Comparison of ENCODE assay signal across 8 mouse cellular contexts in genomic region chr16:31947901-31948316, GRCm38 (mm10). TPM values are rescaled to one million over a fixed set of nuclear protein-coding genes. Genes with fewer than 3 reads are reported as not detected.
DNase-seq lines count a peak whose midpoint lies in the region; ATAC-seq and TF ChIP-seq lines count a peak whose summit lies in the region.

No protein-coding gene starts in this region.

- no peaks in the 10 kb centered on the region for H3K27me3 ChIP-seq in heart, embryonic 13.5 days (replicated peaks)
- no peaks in the 10 kb centered on the region for H3K27me3 ChIP-seq in CH12.LX (replicated peaks)
- H3K27me3 ChIP-seq in embryonic facial prominence, embryonic 13.5 days, result no peaks in the 10 kb centered on the region
- H3K27me3 ChIP-seq in intestine, postnatal 0 days (replicated peaks; ENCODE audit: control insufficient read depth, insufficient read depth, low read length), result no peaks in the 10 kb centered on the region
- H3K27me3 ChIP-seq in neural tube, embryonic 15.5 days (replicated peaks), result no peaks in the 10 kb centered on the region

- peak overlapping the region; percentile 97 for H3K9ac ChIP-seq in heart, embryonic 13.5 days
- H3K9ac ChIP-seq in CH12.LX (ENCODE audit: insufficient read depth, low read depth), result peak overlapping the region; percentile 57
- H3K9ac ChIP-seq in embryonic facial prominence, embryonic 13.5 days, result peak overlapping the region; percentile 95
- peak overlapping the region; percentile 93 for H3K9ac ChIP-seq in intestine, postnatal 0 days (ENCODE audit: low read depth, low read length)
- peak overlapping the region; percentile 93 for H3K9ac ChIP-seq in neural tube, embryonic 15.5 days (replicated peaks)

- H3K79me2 ChIP-seq in CH12.LX (replicated peaks; ENCODE audit: control insufficient read depth, extremely low read depth, insufficient read depth, poor library complexity, severe bottlenecking), result peaks cover 55% of the 10 kb centered on the region

- no peak for ATAC-seq in heart, embryonic 13.5 days (ENCODE audit: extremely low read depth, insufficient number of reproducible peaks, low FRiP score, low TSS enrichment)
- ATAC-seq in embryonic facial prominence, embryonic 13.5 days (ENCODE audit: insufficient number of reproducible peaks, insufficient read depth, low FRiP score, low TSS enrichment, low read depth), result peak; percentile 46; the same call in 1 of the 2 replicates
- ATAC-seq in intestine, postnatal 0 days, result peak; percentile 55
- ATAC-seq in neural tube, embryonic 15.5 days (ENCODE audit: low FRiP score), result peak; percentile 69

- no peak for DNase-seq in heart, postnatal 4 days
- DNase-seq in CH12.LX (ENCODE audit: extremely low read depth), result no peak
- no peak for DNase-seq in retina, postnatal 1 day
- no peak for DNase-seq in urinary bladder, adult 2 months (ENCODE audit: low spot score)

- no peaks in the 10 kb centered on the region for H3K9me3 ChIP-seq in heart, embryonic 13.5 days
- no peaks in the 10 kb centered on the region for H3K9me3 ChIP-seq in CH12.LX (replicated peaks; ENCODE audit: low read length)
- H3K9me3 ChIP-seq in embryonic facial prominence, embryonic 13.5 days, result no peaks in the 10 kb centered on the region
- H3K9me3 ChIP-seq in intestine, postnatal 0 days (ENCODE audit: control insufficient read depth), result no peaks in the 10 kb centered on the region
- no peaks in the 10 kb centered on the region for H3K9me3 ChIP-seq in neural tube, embryonic 15.5 days (replicated peaks)

- TF ChIP-seq CTCF in CH12.LX (conservative IDR thresholded peaks at IDR 0.05 in 1 of 2, IDR thresholded peaks at IDR 0.05 in 1 of 2; ENCODE audit: low read depth in 2 of 2, low read length in 2 of 2), result no peak
- no peak for TF ChIP-seq CTCF in intestine, postnatal 0 days (IDR thresholded peaks at IDR 0.05; ENCODE audit: low read depth)

- peaks cover 36% of the 10 kb centered on the region for H3K36me3 ChIP-seq in heart, embryonic 13.5 days
- H3K36me3 ChIP-seq in CH12.LX (replicated peaks in 1 of 2; ENCODE audit: control insufficient read depth in 1 of 2, insufficient read depth in 1 of 2, low read length in 1 of 2), result peaks cover 9 to 58% of the 10 kb centered on the region in 2 experiments
- peaks cover 39% of the 10 kb centered on the region for H3K36me3 ChIP-seq in embryonic facial prominence, embryonic 13.5 days
- H3K36me3 ChIP-seq in intestine, postnatal 0 days (ENCODE audit: control insufficient read depth, insufficient read depth), result 0 out of 2 replicates have a peak, but pooled peaks cover 12% of the 10 kb centered on the region
- H3K36me3 ChIP-seq in neural tube, embryonic 15.5 days, result peaks cover 16% of the 10 kb centered on the region; the same call in 1 of the 2 replicates

- WGBS in heart, embryonic 13.5 days, result under 1% methylated on average over 38 of the region's 38 CpGs
- under 1% methylated on average over 38 of the region's 38 CpGs for WGBS in embryonic facial prominence, embryonic 13.5 days
- under 1% methylated on average over 38 of the region's 38 CpGs for WGBS in intestine, postnatal 0 days
- under 1% methylated on average over 38 of the region's 38 CpGs for WGBS in neural tube, embryonic 15.5 days

- in situ Hi-C loops in CH12.LX (cut with MboI; ENCODE audit: low pct_ligation_motif_present, low pct_unique_long_range_greater_than_20kb, low sequenced_read_pairs), result no loop called here

- TF ChIP-seq RAD21 in CH12.LX (IDR thresholded peaks at IDR 0.05; ENCODE audit: low read depth, low read length), result no peak

- H3K4me1 ChIP-seq in heart, embryonic 13.5 days, result peaks cover 38% of the 10 kb centered on the region
- peaks cover 9 to 57% of the 10 kb centered on the region in 2 experiments for H3K4me1 ChIP-seq in CH12.LX (ENCODE audit: control insufficient read depth in 1 of 2, insufficient read depth in 2 of 2)
- H3K4me1 ChIP-seq in embryonic facial prominence, embryonic 13.5 days, result peaks cover 33% of the 10 kb centered on the region
- 0 out of 2 replicates have a peak, but pooled peaks cover 3% of the 10 kb centered on the region for H3K4me1 ChIP-seq in intestine, postnatal 0 days (replicated peaks; ENCODE audit: control insufficient read depth, insufficient read depth, low read length)
- H3K4me1 ChIP-seq in neural tube, embryonic 15.5 days, result peaks cover 52% of the 10 kb centered on the region

- TF ChIP-seq POLR2A in CH12.LX (IDR thresholded peaks at IDR 0.05; ENCODE audit: low read depth, low read length), result no peak

- no peak for TF ChIP-seq EP300 in CH12.LX (IDR thresholded peaks at IDR 0.05; ENCODE audit: low read length)

- peak overlapping the region; percentile 96 for H3K4me2 ChIP-seq in heart, embryonic 13.5 days
- peak overlapping the region; percentile 64 for H3K4me2 ChIP-seq in CH12.LX (ENCODE audit: insufficient read depth, low read depth, poor library complexity, severe bottlenecking)
- peak overlapping the region; percentile 88 for H3K4me2 ChIP-seq in embryonic facial prominence, embryonic 13.5 days
- H3K4me2 ChIP-seq in intestine, postnatal 0 days (replicated peaks; ENCODE audit: low read depth), result peak overlapping the region; percentile 88
- H3K4me2 ChIP-seq in neural tube, embryonic 15.5 days, result peak overlapping the region; percentile 87

- H3K27ac ChIP-seq in heart, embryonic 13.5 days (replicated peaks), result peak overlapping the region; percentile 97
- peak overlapping the region; percentile 67 for H3K27ac ChIP-seq in CH12.LX (ENCODE audit: insufficient read depth, low read depth)
- H3K27ac ChIP-seq in embryonic facial prominence, embryonic 13.5 days, result peak overlapping the region; percentile 90
- peak overlapping the region; percentile 95 for H3K27ac ChIP-seq in intestine, postnatal 0 days (ENCODE audit: low read depth, low read length)
- peak overlapping the region; percentile 94 for H3K27ac ChIP-seq in neural tube, embryonic 15.5 days (replicated peaks)

- peak overlapping the region; percentile 74 for H3K4me3 ChIP-seq in heart, embryonic 13.5 days
- peak overlapping the region; percentile 87 to 94 (median 90) for H3K4me3 ChIP-seq in CH12.LX (replicated peaks in 1 of 3; ENCODE audit: low read depth in 2 of 3, low read length in 2 of 3, poor library complexity in 1 of 3)
- H3K4me3 ChIP-seq in embryonic facial prominence, embryonic 13.5 days, result peak overlapping the region; percentile 92
- peak overlapping the region; percentile 92 for H3K4me3 ChIP-seq in intestine, postnatal 0 days (ENCODE audit: low read depth, low read length)
- peak overlapping the region; percentile 93 for H3K4me3 ChIP-seq in neural tube, embryonic 15.5 days (replicated peaks)

- dilution Hi-C loops in CH12.LX (cut with MboI; ENCODE audit: extremely low pct_ligation_motif_present, extremely low pct_unique_long_range_greater_than_20kb, low sequenced_read_pairs), result no loop called here

TF ChIP-seq in CH12.LX, 34 proteins besides CTCF, POLR2A, EP300 and RAD21 (continues in another document):
- TF ChIP-seq HCFC1 (IDR thresholded peaks at IDR 0.05; ENCODE audit: low read depth, low read length) (no peak), RCOR1 (conservative IDR thresholded peaks at IDR 0.05; ENCODE audit: low read depth, low read length) (no peak), ZMIZ1 (IDR thresholded peaks at IDR 0.05; ENCODE audit: low read depth, low read length) (no peak)

RNA-seq across cellular contexts. Expression of gene 0610012G03Rik, which starts 0.4 kb away (rescaled TPM):
- 101 and 107 TPM in 2 replicates for polyA plus RNA-seq in heart, embryonic 13.5 days (2015; fragmentation: Nextera tagmentation; extraction: Ambion mirVana)
- 10 to 100 TPM; 60.4 to 66.7 TPM for total RNA-seq in heart, postnatal 4 days (2021)
- 48.0 and 50.1 TPM in 2 replicates for total RNA-seq in CH12.LX (2012; rRNA removed)
- 33.0 and 38.0 TPM in 2 replicates for total RNA-seq in CH12.LX (2014; rRNA removed)
- polyA plus RNA-seq in CH12.LX (2012; ENCODE audit: insufficient read length, low read depth), result 23.3 and 29.4 TPM in 2 replicates
- 89.1 and 94.0 TPM in 2 replicates for polyA plus RNA-seq in embryonic facial prominence, embryonic 13.5 days (2015; fragmentation: Nextera tagmentation; extraction: Ambion mirVana)
- 203 and 214 TPM in 2 replicates for polyA plus RNA-seq in intestine, postnatal 0 days (2015; fragmentation: Nextera tagmentation; extraction: Ambion mirVana)
- 111 and 126 TPM in 2 replicates for polyA plus RNA-seq in neural tube, embryonic 15.5 days (2015; fragmentation: Nextera tagmentation; extraction: Ambion mirVana)
- polyA plus RNA-seq in urinary bladder, adult 2 months (2012; rRNA removed), result 30.8 and 39.6 TPM in 2 replicates

RNA-seq across cellular contexts. Expression of gene Ncbp2, which starts 0.4 kb away (rescaled TPM):
- polyA plus RNA-seq in heart, embryonic 13.5 days (2015; fragmentation: Nextera tagmentation; extraction: Ambion mirVana), result 66.7 and 74.1 TPM in 2 replicates
- 10 to 100 TPM; 25.5 to 29.0 TPM for total RNA-seq in heart, postnatal 4 days (2021)
- total RNA-seq in CH12.LX (2012; rRNA removed) (85.9 and 102 TPM in 2 replicates), CH12.LX (2014; rRNA removed) (34.9 and 39.1 TPM in 2 replicates)
- polyA plus RNA-seq in CH12.LX (2012; ENCODE audit: insufficient read length, low read depth), result 178 and 250 TPM in 2 replicates
- 143 and 144 TPM in 2 replicates for polyA plus RNA-seq in embryonic facial prominence, embryonic 13.5 days (2015; fragmentation: Nextera tagmentation; extraction: Ambion mirVana)
- 24.7 and 28.4 TPM in 2 replicates for polyA plus RNA-seq in intestine, postnatal 0 days (2015; fragmentation: Nextera tagmentation; extraction: Ambion mirVana)
- polyA plus RNA-seq in neural tube, embryonic 15.5 days (2015; fragmentation: Nextera tagmentation; extraction: Ambion mirVana), result 90.5 and 98.7 TPM in 2 replicates
- 61.1 and 75.7 TPM in 2 replicates for polyA plus RNA-seq in urinary bladder, adult 2 months (2012; rRNA removed)

RNA-seq across cellular contexts. Expression of gene Pigz, which starts 14.3 kb away (rescaled TPM):
- 0.60 and 0.73 TPM in 2 replicates for polyA plus RNA-seq in heart, embryonic 13.5 days (2015; fragmentation: Nextera tagmentation; extraction: Ambion mirVana)
- 1 to 10 TPM; 1.0 to 1.2 TPM for total RNA-seq in heart, postnatal 4 days (2021)
- total RNA-seq in CH12.LX (2012; rRNA removed) (1.1 and 1.4 TPM in 2 replicates), CH12.LX (2014; rRNA removed) (2.8 and 2.9 TPM in 2 replicates)
- 6.4 and 7.1 TPM in 2 replicates for polyA plus RNA-seq in CH12.LX (2012; ENCODE audit: insufficient read length, low read depth)
- polyA plus RNA-seq in embryonic facial prominence, embryonic 13.5 days (2015; fragmentation: Nextera tagmentation; extraction: Ambion mirVana), result 0.39 and 0.96 TPM in 2 replicates
- polyA plus RNA-seq in intestine, postnatal 0 days (2015; fragmentation: Nextera tagmentation; extraction: Ambion mirVana), result 0.39 and 0.54 TPM in 2 replicates
- polyA plus RNA-seq in neural tube, embryonic 15.5 days (2015; fragmentation: Nextera tagmentation; extraction: Ambion mirVana), result 5.2 and 5.7 TPM in 2 replicates
- 9.9 and 11.3 TPM in 2 replicates for polyA plus RNA-seq in urinary bladder, adult 2 months (2012; rRNA removed)

RNA-seq across cellular contexts. Expression of gene Senp5, which starts 55.2 kb away (rescaled TPM):
- 10.4 and 11.3 TPM in 2 replicates for polyA plus RNA-seq in heart, embryonic 13.5 days (2015; fragmentation: Nextera tagmentation; extraction: Ambion mirVana)
- total RNA-seq in heart, postnatal 4 days (2021), result 10 to 100 TPM; 22.4 to 23.2 TPM
- total RNA-seq in CH12.LX (2012; rRNA removed) (19.3 and 22.1 TPM in 2 replicates), CH12.LX (2014; rRNA removed) (31.2 and 32.5 TPM in 2 replicates)
- 27.2 and 28.8 TPM in 2 replicates for polyA plus RNA-seq in CH12.LX (2012; ENCODE audit: insufficient read length, low read depth)
- polyA plus RNA-seq in embryonic facial prominence, embryonic 13.5 days (2015; fragmentation: Nextera tagmentation; extraction: Ambion mirVana), result 16.4 and 17.1 TPM in 2 replicates
- 5.0 and 5.2 TPM in 2 replicates for polyA plus RNA-seq in intestine, postnatal 0 days (2015; fragmentation: Nextera tagmentation; extraction: Ambion mirVana)
- polyA plus RNA-seq in neural tube, embryonic 15.5 days (2015; fragmentation: Nextera tagmentation; extraction: Ambion mirVana), result 15.5 and 16.1 TPM in 2 replicates
- polyA plus RNA-seq in urinary bladder, adult 2 months (2012; rRNA removed), result 12.7 and 13.5 TPM in 2 replicates
